Mouse (Mus musculus) frontal cortex, postnatal 14 days (tissue): ENCODE data around the gene Upk2.
A peak's percentile ranks its signal among the peaks of the same experiment; 100 is the strongest.

Experiments
- DNase-seq, 2 experiments: peaks; one replicate each; pipeline ENCODE4 v3.0.0; 2022; ENCODE audit warnings: low spot score in 2 of 2

Upk2 gene

DNA sequence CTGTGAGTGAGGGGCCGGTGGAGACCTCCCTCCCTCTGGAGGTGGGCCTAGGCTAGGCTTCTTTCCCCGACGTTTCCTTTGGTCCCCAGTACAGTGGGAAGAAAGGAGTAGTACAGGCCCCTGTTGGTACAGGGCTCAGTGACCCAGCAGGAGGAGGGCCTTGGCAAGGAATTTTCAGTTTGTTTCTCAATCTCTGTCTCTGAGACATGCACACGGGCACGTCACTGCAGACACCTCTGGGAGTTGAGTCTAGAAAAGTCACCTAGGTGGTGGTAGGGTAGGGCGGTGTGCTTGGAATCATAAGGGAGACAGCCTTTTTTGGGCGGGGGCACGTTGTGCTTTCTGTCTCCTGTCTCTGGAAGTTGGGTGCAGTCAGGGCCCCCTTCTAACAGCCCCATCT lies 33.6 kb upstream of the Upk2 start:
- DNase-seq = no peak

- no peak for DNase-seq
Measured at GRCm38 (mm10) chr9:44487441-44487840, 32.7 kb upstream of the Upk2 start.

DNA sequence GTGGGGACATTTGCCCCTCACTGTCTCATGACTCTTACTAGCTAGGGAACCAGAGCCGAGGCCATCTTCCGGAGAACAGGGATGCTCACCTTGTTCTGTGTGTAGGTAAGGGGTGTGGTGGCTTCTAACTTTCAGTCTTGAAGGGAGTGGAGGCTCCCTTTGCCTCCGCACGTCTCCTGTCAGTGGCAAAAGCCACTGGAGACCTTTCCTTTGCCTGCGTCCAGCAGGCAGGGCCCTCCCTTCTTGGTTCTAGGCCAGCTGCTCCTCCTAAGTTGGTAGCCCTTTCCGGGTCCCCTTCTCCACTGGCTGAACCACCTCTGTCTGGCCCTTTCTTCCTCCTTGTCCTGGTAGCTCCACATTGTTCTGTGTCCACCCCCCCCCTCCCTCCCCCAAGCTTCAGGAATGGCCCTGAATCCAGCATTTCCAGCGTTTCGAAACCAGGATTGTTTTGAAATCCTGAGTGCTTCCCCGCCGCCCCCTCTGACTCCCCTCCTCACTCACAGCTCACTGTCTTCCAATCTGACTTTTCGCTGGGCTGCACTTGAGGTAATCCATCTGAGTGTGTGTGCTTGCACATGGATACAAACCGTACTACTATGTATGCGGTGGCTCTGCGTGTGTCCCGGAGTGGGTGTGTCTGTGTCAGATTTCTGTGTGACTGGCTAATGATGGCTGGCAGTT lies 32.1 kb upstream of the Upk2 start:
- no peak for DNase-seq

- DNase-seq = no peak
Measured at GRCm38 (mm10) chr9:44486335-44486734, 31.6 kb upstream of the Upk2 start.

- DNase-seq = no peak
Measured at GRCm38 (mm10) chr9:44485516-44486161, 30.9 kb upstream of the Upk2 start.

GRCm38 (mm10) chr9:44485105-44485515 lies 30.3 kb upstream of the Upk2 start:
- DNase-seq = no peak

DNA sequence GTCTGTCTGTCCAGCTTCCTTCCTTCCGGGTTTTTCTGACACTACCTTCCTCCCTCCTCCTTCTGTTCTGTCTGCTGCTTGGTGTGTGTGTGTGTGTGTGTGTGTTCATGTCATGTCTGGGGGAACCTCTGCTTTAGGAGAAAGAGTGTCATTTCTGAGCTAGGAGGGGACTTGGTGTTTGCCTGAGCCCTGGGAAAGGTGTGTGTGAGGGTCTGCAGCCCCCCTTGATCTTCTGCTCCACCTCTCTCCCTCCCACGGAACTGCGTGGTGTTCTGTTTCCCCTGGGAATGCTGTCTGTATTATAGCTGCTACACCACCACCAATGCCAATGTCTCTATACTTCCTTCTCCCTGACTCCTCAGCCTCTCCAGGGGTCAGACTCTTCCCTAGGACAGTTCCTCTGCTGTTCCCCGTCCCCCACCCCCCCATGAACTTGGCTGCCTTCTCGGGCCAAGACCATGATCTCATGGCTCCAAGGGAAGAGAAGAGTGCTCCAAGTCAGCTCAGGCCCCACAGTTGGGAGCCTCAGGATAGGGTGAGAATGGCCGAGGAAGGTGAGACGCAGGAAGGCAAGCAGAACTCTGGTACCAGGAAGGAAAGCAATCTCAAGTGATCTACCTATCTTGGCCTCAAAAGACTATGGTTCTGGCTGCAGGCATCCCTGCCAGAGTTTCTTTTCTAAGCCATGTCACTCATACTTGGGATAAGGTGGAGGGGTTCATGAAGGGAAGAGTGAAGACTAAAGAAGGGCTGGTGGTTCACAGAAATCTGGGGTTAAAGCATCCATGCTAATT lies 29.7 kb upstream of the Upk2 start:
- no peak for DNase-seq

DNA sequence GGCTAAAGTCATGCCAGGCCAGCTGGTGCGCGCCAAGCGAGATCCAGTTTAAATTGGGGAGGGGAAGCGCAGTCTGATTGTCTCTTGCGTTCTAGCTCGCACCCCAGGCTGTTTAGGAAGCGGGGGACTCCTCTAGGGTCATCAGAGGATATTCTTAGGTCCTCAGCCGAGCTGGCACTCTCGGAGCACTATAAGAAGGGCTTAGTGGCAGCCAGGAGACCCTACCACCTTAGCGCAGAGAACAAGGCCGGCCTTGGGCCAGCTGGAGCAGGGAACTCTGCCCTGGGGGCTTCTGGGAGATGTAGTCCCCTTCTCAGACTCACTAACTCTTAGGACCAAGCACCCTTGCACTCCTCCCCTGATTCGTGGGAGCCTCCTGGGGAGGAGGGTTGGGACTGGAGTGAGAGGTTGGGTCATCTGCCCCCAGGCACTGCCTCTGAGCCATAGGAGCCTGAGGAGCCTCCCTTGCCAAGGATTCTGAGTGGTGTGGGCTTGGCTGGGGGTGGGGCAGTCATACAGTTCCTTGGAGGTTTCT lies 28.8 kb upstream of the Upk2 start:
- no peak for DNase-seq

DNA sequence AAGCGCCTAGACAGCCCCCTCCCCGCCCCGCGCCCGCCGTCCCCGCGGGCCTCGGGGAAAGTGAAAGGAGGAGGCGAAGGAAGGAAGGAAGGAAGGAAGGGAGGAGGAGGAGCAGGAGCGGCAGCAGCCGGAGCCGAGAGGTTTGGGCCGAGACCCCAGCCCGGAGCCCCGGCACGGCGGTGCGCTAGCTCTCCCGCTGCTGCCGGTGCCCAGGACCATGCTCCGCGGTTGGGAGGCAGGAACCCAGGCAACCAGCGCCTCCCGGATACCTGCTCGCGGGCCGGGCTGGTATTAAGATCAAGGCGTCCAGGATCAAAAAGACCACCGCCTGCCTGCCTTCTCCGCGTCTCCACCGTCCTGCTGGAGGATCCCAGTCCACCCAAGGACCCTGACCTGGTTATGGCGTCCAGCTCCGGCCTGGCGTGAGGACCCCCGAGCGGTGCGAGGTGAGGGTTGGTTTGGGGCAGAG lies 28.3 kb upstream of the Upk2 start:
- DNase-seq = no peak

- peak; percentile 90 for DNase-seq
Measured at GRCm38 (mm10) chr9:44482552-44482951, 27.8 kb upstream of the Upk2 start, which contains the start of gene Bcl9l. TSS of gene Bcl9l (plus strand) at chr9:44482825.

DNA sequence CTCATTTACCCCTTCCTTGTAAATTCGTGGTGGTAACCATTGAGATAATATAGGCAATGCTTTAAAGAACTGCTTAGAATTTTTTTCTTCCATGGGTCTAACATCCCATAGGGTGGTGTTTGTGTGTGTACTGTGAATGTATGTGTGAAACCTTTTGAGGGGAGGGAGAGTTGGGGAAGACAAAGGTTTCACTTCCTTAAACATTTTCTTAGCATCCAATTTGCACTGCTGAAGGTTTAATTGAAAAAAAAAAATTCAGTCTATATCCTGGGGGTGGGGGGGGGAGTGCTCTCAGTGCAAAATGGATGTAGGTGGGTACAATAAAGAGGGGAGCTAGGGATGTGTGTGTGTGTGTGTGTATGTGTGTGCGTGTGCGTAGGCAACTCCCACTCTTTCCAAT lies 27.3 kb upstream of the Upk2 start:
- no peak for DNase-seq

- peak; percentile 81 to 82 for DNase-seq
Measured at GRCm38 (mm10) chr9:44479628-44480428, 25.1 kb upstream of the Upk2 start.

DNA sequence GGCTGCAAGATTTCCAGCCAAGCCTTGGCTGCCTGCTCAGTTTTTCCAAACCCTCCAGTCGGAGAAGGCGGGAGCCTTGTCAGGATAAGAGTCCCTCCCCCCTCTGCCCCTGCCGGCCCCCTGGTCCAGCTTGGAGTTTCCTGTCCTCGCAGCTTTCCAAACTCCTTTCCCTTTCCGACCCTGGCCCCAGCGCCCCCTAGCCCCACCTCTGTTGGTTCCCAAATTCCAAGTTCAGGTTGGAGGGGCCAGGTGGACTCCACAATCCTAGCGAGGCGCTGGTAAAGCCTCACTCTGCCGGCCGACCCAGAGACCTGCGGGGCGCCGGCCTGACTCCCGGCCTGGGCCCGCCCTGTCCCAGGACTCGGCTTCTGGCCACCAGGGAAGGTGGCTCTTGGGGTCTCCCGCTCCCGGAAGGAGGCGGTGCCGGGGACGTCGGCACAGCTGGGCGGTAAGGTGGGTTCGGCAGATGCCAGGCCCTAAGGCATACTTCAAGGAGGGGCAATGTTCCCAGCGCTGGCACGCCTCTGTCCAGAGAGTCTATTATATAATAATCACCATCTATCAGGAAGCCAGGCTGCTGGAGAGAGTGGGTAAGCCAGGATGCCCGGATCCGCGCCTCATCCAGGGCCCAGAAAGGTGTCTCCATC lies 24.3 kb upstream of the Upk2 start:
- DNase-seq = no peak

- DNase-seq = peak in 1 of 2 experiments; percentile 75
Measured at GRCm38 (mm10) chr9:44478229-44478921, 23.6 kb upstream of the Upk2 start.

GRCm38 (mm10) chr9:44477339-44478228 lies 22.8 kb upstream of the Upk2 start:
- no peak for DNase-seq

GRCm38 (mm10) chr9:44475936-44476335 lies 21.2 kb upstream of the Upk2 start:
- no peak for DNase-seq

- no peak for DNase-seq
Measured at GRCm38 (mm10) chr9:44474327-44474726, 19.6 kb upstream of the Upk2 start.

- DNase-seq = no peak
Measured at GRCm38 (mm10) chr9:44473184-44473583, 18.4 kb upstream of the Upk2 start.

- DNase-seq = no peak
Measured at GRCm38 (mm10) chr9:44468800-44469199, 14.0 kb upstream of the Upk2 start.
